Mouse (Mus musculus) G1E (cell line): ENCODE results near the gene Harbi1.

ENCODE experiments used
- CTCF ChIP-seq: IDR thresholded peaks from 2 replicates; pipeline ENCODE4 v1.5.1; 2012; ENCODE audit warnings: low read depth, low read length, inconsistent platforms, mixed read lengths
- GATA1 ChIP-seq: IDR thresholded peaks from 2 replicates; pipeline ENCODE4 v1.6.1; 2012; ENCODE audit warnings: borderline replicate concordance, low read length, inconsistent platforms, mixed read lengths
- GATA2 ChIP-seq: IDR thresholded peaks from 2 replicates; pipeline ENCODE4 v1.6.1; 2012; ENCODE audit warnings: low read depth, low read length, inconsistent platforms, borderline replicate concordance
- POLR2AphosphoS5 ChIP-seq: IDR thresholded peaks from 2 replicates; pipeline ENCODE4 v1.6.1; 2012; ENCODE audit warnings: low read depth, low read length, inconsistent platforms; ENCODE audit not compliant: insufficient replicate concordance
- TAL1 ChIP-seq: conservative IDR thresholded peaks from 2 replicates; pipeline ENCODE4 v1.6.1; 2012; ENCODE audit warnings: low read depth, low read length, inconsistent platforms, mixed read lengths

DNA sequence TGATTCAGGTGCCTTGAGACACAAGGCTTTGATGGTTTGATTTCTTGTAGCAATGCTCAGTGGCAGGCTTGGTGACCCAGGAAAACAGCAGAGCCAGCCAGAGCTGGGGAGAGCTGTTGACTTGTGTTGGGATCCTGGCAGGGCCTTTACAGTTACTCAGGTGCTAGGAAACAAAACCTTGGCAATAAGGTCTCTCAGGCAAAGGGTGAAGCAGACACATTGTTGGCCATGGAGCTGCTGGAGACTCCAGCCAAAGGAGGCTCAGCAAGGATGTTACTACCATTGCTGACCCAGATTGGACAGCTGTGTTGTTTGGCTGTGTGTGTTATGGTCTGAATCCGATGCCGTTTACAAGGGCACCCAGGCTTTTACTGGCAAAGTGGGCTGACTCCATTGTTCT lies 37.1 kb upstream of the Harbi1 start:
- TF ChIP-seq POLR2AphosphoS5: no peak
- no peak for TF ChIP-seq TAL1
- no peak for TF ChIP-seq CTCF
- TF ChIP-seq GATA1: no peak
- no peak for TF ChIP-seq GATA2
